Mouse (Mus musculus): Measurements from ENCODE around the gene Gamt. TPM values are rescaled to one million over a fixed set of nuclear protein-coding genes. Genes with fewer than 3 reads are reported as not detected.
"Not testable (repeated sequence)": the region's sequence is repeated elsewhere in the genome, so short reads cannot be mapped to it uniquely, and the experiment has no call there.

The Gamt gene
- total RNA-seq, 2 experiments from 2014 or later, result 5.7 to 6.9 TPM

GRCm38 (mm10) chr10:80259861-80260641 is 761 bp downstream of the Gamt start:
- ATAC-seq (replicated peaks; ENCODE audit: poor library complexity, severe bottlenecking), result no peak

GRCm38 (mm10) chr10:80259463-80259805 is 1.4 kb downstream of the Gamt start:
- no peak for ATAC-seq (replicated peaks; ENCODE audit: poor library complexity, severe bottlenecking)

DNA sequence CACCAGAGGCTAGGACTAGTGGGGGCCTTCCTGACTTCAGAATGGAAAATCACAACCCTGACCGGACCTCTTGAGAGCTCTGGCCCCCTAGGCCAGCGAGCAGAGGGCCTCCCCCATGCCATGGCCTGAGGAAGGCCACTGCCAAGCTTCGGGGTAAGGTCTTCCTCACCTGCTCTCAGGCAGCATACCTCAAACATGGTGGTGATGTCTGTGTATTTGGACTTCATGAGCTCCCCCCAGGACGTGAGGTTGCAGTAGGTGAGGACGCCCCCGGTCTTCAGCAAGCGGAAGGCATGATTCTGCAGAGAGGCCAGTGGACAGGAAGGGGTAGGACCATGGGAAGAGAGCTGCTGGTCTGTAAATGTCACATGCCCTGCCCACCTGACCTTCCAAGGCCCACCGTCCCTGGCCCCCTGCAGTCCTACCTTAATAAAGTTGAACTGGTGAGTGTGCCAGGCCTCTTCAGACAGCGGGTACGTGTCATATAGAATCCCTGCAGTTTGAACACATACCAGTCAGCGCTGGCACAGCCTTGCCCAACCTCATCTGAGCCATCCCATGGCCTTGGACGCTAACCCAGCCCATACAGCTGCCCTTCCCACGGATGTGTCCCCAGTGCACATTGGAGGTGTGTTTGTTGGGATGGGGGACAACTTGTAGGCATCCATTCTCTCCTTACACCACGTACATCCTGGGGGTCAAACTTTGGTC is 1.9 kb downstream of the Gamt start:
- ATAC-seq (replicated peaks; ENCODE audit: poor library complexity, severe bottlenecking), result no peak

- no peak for ATAC-seq (replicated peaks; ENCODE audit: poor library complexity, severe bottlenecking)
Observed at GRCm38 (mm10) chr10:80257936-80258335, 2.9 kb downstream of the Gamt start.

DNA sequence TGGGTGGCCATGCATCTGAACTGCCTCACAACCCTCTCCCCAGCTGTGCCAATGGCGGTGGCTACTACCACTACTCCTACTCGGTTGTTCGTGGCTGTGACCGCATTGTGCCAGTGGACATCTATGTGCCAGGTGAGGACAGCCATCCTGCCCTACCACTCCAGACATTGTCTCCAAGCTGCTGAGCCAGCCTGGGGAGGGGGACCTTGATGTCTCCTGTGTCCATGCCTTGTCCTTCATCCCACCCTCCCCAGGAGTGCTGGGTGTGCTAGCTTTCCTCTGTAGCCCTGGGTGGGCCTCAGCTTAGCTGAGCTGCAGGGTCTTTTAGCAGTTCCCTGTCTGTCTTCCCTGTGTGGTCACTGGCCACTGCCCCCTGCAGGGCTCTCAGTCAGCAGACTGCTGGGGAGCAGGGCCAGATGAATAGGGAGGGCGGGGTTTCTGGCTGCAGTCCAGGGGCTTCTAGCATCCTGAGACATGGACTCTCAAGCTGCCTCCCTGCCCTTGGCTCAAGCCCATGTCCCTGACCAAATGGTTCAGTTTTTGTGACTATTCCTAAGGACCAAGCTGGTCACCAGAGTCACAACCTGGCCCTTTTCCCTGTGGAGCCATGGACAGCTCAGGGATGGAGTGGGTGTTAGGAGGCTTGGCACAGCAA is 4.8 kb downstream of the Gamt start:
- no peak for ATAC-seq (replicated peaks; ENCODE audit: poor library complexity, severe bottlenecking)

GRCm38 (mm10) chr10:80254331-80255297 is 6.2 kb downstream of the Gamt start:
- ATAC-seq (replicated peaks; ENCODE audit: poor library complexity, severe bottlenecking), result no peak

GRCm38 (mm10) chr10:80253551-80253950 is 7.3 kb downstream of the Gamt start:
- ATAC-seq (replicated peaks; ENCODE audit: poor library complexity, severe bottlenecking), result no peak

DNA sequence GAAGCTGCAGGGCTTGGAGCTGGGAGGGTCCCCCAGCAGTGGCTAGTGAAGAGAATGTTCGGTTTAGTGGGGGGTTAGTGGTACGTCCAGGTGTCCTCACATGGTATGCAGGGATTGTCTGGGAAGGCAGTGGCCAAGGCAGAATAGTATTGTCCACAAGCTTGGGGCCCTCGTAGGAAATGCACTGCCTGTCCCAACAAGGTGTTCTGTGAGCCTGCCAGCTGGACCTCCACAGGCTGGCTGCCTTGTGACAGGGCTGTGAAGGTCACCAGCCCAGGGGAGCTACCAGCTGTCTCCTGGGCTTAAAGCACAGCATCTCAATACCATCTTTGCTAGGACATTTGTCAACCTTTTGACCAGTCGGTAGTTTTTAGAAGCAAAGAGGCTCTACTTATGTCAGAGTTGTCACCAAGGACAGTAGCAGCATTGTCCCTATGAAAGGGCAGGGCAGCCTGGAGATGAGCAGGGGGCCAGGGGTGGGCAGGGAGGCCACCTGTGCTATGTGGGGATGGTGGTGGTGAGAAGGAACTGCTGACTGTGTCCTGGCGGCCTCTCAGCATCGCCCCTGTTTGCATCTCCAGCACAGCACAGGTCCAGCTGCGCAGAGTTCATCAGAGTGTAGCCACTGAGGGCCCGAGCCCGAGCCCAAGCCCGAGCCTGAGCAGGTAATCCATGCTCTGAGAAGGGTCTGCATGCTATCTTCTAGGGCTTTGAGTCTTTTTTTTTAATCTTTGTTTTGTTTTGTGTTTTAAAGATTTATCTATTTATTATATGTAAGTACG is 8.1 kb downstream of the Gamt start:
- ATAC-seq (replicated peaks; ENCODE audit: poor library complexity, severe bottlenecking), result no peak

- ATAC-seq (replicated peaks; ENCODE audit: poor library complexity, severe bottlenecking), result no peak
Observed at GRCm38 (mm10) chr10:80252011-80252410, 8.8 kb downstream of the Gamt start.

GRCm38 (mm10) chr10:80250573-80250972 is 10.2 kb downstream of the Gamt start:
- no peak for ATAC-seq (replicated peaks; ENCODE audit: poor library complexity, severe bottlenecking)

- ATAC-seq (replicated peaks; ENCODE audit: poor library complexity, severe bottlenecking), result no peak
Observed at GRCm38 (mm10) chr10:80250059-80250458, 10.8 kb downstream of the Gamt start.

GRCm38 (mm10) chr10:80248971-80249640 is 11.7 kb downstream of the Gamt start, which contains the start of gene Ndufs7:
Gene Ndufs7 (plus strand): TSS chr10:80249121.
- peak; percentile 75 for ATAC-seq (replicated peaks; ENCODE audit: poor library complexity, severe bottlenecking)

GRCm38 (mm10) chr10:80248437-80248836 is 12.4 kb downstream of the Gamt start:
- not testable (repeated sequence) for ATAC-seq (replicated peaks; ENCODE audit: poor library complexity, severe bottlenecking)

DNA sequence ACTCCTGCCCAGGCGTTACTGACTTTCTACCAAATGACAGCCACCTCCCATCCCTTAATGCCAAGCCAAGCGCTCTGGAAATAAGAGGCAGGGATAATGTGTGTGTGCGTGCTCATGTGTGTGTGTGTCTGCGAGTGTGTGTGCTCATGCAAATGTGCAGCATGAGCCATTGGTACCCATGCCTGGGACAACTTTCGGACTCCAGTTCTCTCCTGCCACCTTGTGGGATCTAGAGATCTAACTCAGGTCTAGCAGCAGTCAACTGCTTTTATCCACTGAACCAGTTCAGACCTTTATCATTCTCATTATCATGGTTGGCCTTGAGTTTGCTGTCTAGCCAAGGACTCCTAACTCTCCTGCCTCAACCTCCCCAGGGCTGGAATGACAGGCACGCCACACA is 13.0 kb downstream of the Gamt start:
- ATAC-seq (replicated peaks; ENCODE audit: poor library complexity, severe bottlenecking), result no peak

DNA sequence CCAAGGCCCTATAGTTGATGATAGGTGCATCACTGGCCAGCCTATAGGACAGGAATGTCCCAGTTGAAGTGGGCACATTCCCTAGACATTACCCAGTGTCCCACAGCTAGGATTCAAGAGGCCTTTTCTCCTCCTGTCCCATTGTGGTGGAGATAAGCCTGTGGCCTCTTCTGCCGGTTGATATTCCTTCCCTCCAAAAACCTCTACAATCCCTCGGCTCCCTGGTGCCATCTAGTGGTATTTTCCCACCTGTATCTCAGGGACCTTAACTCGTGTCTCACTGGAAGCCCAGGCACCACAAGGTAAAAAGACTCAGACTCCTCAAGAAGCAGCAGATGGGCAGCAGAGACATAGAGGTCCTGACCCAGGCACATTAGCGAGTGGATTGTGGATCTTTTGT is 15.2 kb downstream of the Gamt start:
- peak; percentile 16; the same call in 1 of the 2 replicates for ATAC-seq (replicated peaks; ENCODE audit: poor library complexity, severe bottlenecking)

- ATAC-seq (replicated peaks; ENCODE audit: poor library complexity, severe bottlenecking), result no peak
Observed at GRCm38 (mm10) chr10:80244791-80245399, 15.9 kb downstream of the Gamt start.

- ATAC-seq (replicated peaks; ENCODE audit: poor library complexity, severe bottlenecking), result no peak
Observed at GRCm38 (mm10) chr10:80242607-80243006, 18.2 kb downstream of the Gamt start.

DNA sequence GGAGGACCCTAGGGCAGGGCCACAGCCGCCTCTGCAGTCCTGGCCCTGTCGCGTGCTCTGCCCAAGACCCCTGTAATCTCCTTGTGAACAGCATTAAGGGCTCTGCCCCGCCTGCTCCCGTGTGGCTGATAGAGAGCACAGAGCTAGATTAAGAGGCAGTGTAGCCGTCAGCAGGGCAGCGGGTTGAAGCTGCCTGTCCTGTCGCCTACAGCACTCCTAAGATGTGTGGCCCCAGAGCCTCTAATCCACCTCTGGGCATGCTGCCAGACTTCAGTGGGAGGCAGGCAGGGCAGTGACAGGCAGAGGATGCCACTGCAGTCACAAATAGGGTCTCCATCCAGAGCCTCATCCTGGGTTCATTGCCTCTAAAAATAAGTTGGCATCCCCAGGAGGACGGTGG is 18.7 kb downstream of the Gamt start:
- no peak for ATAC-seq (replicated peaks; ENCODE audit: poor library complexity, severe bottlenecking)

Measured in granulocyte monocyte progenitor cell, adult 5-6 weeks (primary cell).